Mouse (Mus musculus) hindbrain, embryonic 11.5 days (tissue): ENCODE measurements at regions not wholly inside any gene's neighbourhood (a gene's known extent, or its start where the extent isn't known, plus 50 kb on each side); places are given as distances from the start of the nearest gene placed in this dataset.

Source experiments
- ATAC-seq: fragments of 200-750 bp; cut with Nextera tagmentation; 2 replicates; pipeline ENCODE4 v1.8.0; 2017; ENCODE audit warnings: mild to moderate bottlenecking, moderate TSS enrichment, moderate library complexity; ENCODE audit not compliant: low FRiP score
- DNase-seq: peaks from one replicate; pipeline ENCODE4 v3.0.0-alpha.2; 2015; ENCODE audit warnings: low spot score
- H3K27ac ChIP-seq: fragments of 300-500 bp; sonication (generic); 2 replicates; pipeline ENCODE4 v1.5.1; 2014; ENCODE audit warnings: mild to moderate bottlenecking, low read depth, low read length
- H3K27me3 ChIP-seq: fragments of 300-500 bp; sonication (generic); 2 replicates; pipeline ENCODE4 v1.6.1; 2014; ENCODE audit warnings: mild to moderate bottlenecking, low read length, moderate library complexity, mixed read lengths; ENCODE audit not compliant: control insufficient read depth, insufficient read depth
- H3K36me3 ChIP-seq: fragments of 300-500 bp; sonication (generic); 2 replicates; pipeline ENCODE4 v1.6.1; 2014; ENCODE audit warnings: mild to moderate bottlenecking, low read length, moderate library complexity, mixed read lengths; ENCODE audit not compliant: control insufficient read depth, insufficient read depth
- H3K4me1 ChIP-seq: fragments of 300-500 bp; sonication (generic); replicated peaks from 2 replicates; pipeline ENCODE4 v1.6.1; 2014; ENCODE audit warnings: low read length, mixed read lengths; ENCODE audit not compliant: control insufficient read depth, insufficient read depth
- H3K4me2 ChIP-seq: fragments of 300-500 bp; sonication (generic); replicated peaks from 2 replicates; pipeline ENCODE4 v1.6.1; 2014; ENCODE audit warnings: mild to moderate bottlenecking, low read depth, low read length
- H3K4me3 ChIP-seq: fragments of 300-500 bp; sonication (generic); 2 replicates; pipeline ENCODE4 v1.5.1; 2014; ENCODE audit warnings: low read depth, low read length
- H3K9ac ChIP-seq: fragments of 300-500 bp; sonication (generic); 2 replicates; pipeline ENCODE4 v1.6.1; 2014; ENCODE audit warnings: low read depth, low read length
- H3K9me3 ChIP-seq: fragments of 300-500 bp; sonication (generic); 2 replicates; pipeline ENCODE4 v1.6.1; 2016; ENCODE audit warnings: low read length; ENCODE audit not compliant: control insufficient read depth

- Histone ChIP-seq H3K36me3 (no peaks in the 10 kb centered on the region), H3K27me3 (no peaks in the 10 kb centered on the region), H3K27ac (no peak overlapping the region), H3K4me1 (no peaks in the 10 kb centered on the region), H3K4me2 (no peak overlapping the region), H3K4me3 (no peak overlapping the region), H3K9ac (no peak overlapping the region), H3K9me3 (no peaks in the 10 kb centered on the region)
- ATAC-seq (peak; percentile 76), DNase-seq (peak; percentile 4)
These were observed 74.2 kb downstream of the Gm15294 start for GRCm38 (mm10) chrX:141800848-141801247.
